Mouse (Mus musculus) MN1 (cell line): ENCODE data around the gene Pik3r2.
"Not testable (repeated sequence)": the region's sequence is repeated elsewhere in the genome, so short reads cannot be mapped to it uniquely, and the experiment has no call there.

ENCODE experiments used
- DNase-seq: peaks from one replicate; pipeline ENCODE4 v3.0.0-alpha.2; 2016; ENCODE audit warnings: low spot score

Pik3r2 gene

GRCm38 (mm10) chr8:70776496-70777444, at the start of gene Pik3r2:
Gene Pik3r2, minus strand, starts transcription at chr8:70776713.
- DNase-seq, result peak; percentile 100

GRCm38 (mm10) chr8:70825816-70826215, 49.3 kb upstream of the Pik3r2 start:
- no peak for DNase-seq

- DNase-seq, result no peak
These were observed 47.3 kb upstream of the Pik3r2 start for GRCm38 (mm10) chr8:70823802-70824201.

GRCm38 (mm10) chr8:70822594-70822993, 46.1 kb upstream of the Pik3r2 start:
- DNase-seq, result not testable (repeated sequence)

GRCm38 (mm10) chr8:70821992-70822391, 45.5 kb upstream of the Pik3r2 start:
- DNase-seq, result no peak

GRCm38 (mm10) chr8:70821399-70821962, 45.0 kb upstream of the Pik3r2 start:
- DNase-seq, result peak; percentile 84

- DNase-seq, result peak; percentile 87
These were observed 43.8 kb upstream of the Pik3r2 start for GRCm38 (mm10) chr8:70820101-70820935.

- DNase-seq, result no peak
These were observed 40.2 kb upstream of the Pik3r2 start for GRCm38 (mm10) chr8:70816679-70817078.

- no peak for DNase-seq
These were observed 36.4 kb upstream of the Pik3r2 start for GRCm38 (mm10) chr8:70812885-70813284.

- DNase-seq, result no peak
These were observed 35.5 kb upstream of the Pik3r2 start for GRCm38 (mm10) chr8:70812055-70812454.

- no peak for DNase-seq
These were observed 34.6 kb upstream of the Pik3r2 start for GRCm38 (mm10) chr8:70810962-70811680.

GRCm38 (mm10) chr8:70808955-70809701, 32.6 kb upstream of the Pik3r2 start:
- no peak for DNase-seq

GRCm38 (mm10) chr8:70808239-70808638, 31.7 kb upstream of the Pik3r2 start, which contains the start of gene Il12rb1:
Gene Il12rb1, plus strand, starts transcription at chr8:70808449.
- DNase-seq, result no peak

GRCm38 (mm10) chr8:70807304-70807703, 30.8 kb upstream of the Pik3r2 start:
- no peak for DNase-seq

GRCm38 (mm10) chr8:70806541-70806940, 30.0 kb upstream of the Pik3r2 start:
- no peak for DNase-seq

- peak; percentile 93 for DNase-seq
These were observed 28.1 kb upstream of the Pik3r2 start, which contains the start of gene Mast3 for GRCm38 (mm10) chr8:70804481-70805206. Gene Mast3, minus strand, starts transcription at chr8:70805054.

GRCm38 (mm10) chr8:70803761-70804480, 27.4 kb upstream of the Pik3r2 start:
- peak; percentile 56 for DNase-seq

- DNase-seq, result no peak
These were observed 26.4 kb upstream of the Pik3r2 start for GRCm38 (mm10) chr8:70802786-70803510.

GRCm38 (mm10) chr8:70801830-70802229, 25.3 kb upstream of the Pik3r2 start:
- DNase-seq, result no peak
